Mouse (Mus musculus): ENCODE measurements around the gene Gfy.

- TF ChIP-seq HCFC1 (IDR thresholded peaks at IDR 0.05; ENCODE audit: borderline replicate concordance, insufficient read depth, low read length) (no peak), MAFK (IDR thresholded peaks at IDR 0.05; ENCODE audit: insufficient read depth, low read depth, low read length) (no peak)
Measured at GRCm38 (mm10) chr7:45144368-45145174, 34.8 kb downstream of the Gfy start.

Measured in ES-E14 (cell line).